Mouse (Mus musculus) retina, embryonic 14.5 days (tissue): ENCODE results near the gene Larp7.

Experiments used
- DNase-seq: peaks from one replicate; pipeline ENCODE4 v3.0.0-alpha.2; 2015; ENCODE audit warnings: low spot score

The Larp7 gene

GRCm38 (mm10) chr3:127511786-127512746, 41.1 kb downstream of the Larp7 start:
- DNase-seq = no peak

DNA sequence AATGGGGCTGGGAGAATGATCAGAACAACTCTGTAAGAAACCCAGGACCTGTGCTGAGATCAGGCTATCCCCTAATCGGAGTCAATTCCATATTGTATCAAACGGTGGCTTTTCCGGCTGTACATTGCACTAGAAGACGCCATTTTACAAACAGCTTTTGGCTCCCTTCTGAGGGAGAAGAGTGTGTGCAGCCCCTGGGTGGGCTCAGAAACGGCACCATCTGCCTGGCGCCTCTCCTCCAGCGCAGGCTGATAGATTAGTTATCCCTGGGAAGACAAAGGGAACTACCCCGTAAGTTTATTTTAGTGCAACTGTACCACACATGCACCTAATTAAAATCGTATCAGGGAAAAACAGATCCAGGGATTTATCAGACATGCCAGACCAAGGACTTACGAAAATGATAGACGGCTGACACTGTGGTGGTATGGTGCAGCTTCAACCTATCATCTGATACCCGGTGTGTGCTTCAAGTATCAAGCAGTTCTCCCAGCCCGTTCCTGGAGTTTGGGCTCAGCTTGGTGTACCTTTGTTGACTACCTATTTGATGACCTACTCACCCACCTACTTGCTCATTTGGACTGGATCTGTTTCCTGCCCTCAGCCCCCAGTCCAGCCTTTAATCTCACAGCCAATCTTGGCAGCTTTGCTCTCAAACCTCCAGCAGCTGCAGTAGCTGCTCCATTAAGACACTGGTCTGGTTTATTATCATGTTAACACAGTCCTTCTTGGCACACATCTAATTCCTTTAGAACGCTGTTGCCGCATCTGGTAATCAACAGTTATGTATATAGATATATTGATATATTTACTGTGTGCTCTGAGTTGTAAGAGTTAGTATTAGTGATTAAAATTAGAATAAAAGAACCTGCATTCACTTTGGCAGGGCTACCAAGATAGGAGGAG, 45.0 kb downstream of the Larp7 start:
- no peak for DNase-seq

DNA sequence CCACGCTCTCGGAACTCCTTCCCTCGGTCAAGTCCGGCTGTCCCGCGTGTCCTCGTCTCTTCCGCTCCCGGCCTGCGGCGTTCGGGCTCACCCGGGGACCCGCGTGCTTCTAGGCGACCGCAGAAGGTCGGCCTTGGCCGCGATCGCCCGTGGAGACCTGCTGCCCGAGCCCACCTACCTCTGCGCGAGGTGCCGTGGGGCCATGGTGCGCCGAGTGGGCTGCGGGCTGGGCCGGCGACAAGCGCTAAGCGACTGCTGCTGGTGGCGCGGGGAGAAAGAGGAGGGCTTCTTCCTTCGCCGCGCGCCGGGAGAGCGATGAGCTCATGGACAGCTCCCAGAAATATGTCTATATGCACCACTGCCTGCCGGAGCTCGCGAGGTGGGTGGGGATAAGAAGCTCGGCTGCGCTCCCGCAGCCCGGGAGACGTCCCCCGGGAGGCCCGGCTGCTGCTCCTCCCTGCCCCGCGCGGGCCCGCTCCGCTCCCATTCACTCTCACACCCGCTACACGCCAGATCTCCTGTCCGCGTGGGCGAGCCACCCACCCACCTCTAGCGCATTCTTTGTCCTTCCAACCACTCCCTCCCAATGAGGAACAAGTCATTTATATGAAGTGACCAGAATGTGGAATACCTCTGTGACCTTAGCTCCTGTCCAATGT, 54.3 kb downstream of the Larp7 start, which contains the start of gene Ank2:
Ank2 (minus strand) TSS at position 609 of the 659 bp plus-strand sequence.
- DNase-seq = peak; percentile 67

DNA sequence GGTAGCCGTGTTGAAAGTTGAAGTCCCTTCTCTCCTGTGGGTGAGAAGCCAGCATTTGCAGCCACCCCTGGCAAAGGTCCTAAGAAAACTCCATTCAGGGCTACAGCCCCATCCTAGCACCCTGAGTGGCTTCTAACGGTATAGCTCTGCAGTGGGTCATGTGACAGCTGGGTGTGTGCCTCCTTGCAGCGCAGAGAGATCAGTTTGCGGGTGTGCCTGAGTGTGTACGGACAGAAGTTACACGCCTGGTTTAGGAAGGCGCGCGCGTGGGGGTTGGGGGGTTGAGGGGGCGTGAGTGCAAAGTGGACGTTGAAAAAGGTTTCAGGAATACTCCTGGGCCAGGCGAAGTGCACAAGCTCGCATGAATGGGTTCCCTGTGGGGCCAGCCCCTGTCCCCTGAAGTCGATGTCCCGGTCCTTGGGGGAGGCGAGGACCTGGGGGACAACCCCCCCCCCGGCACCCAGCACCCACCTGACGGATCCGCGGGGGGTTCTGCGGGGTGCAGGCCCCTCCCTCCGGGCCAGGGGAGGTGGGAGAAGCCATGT, 54.9 kb downstream of the Larp7 start:
- DNase-seq = peak; percentile 57

DNA sequence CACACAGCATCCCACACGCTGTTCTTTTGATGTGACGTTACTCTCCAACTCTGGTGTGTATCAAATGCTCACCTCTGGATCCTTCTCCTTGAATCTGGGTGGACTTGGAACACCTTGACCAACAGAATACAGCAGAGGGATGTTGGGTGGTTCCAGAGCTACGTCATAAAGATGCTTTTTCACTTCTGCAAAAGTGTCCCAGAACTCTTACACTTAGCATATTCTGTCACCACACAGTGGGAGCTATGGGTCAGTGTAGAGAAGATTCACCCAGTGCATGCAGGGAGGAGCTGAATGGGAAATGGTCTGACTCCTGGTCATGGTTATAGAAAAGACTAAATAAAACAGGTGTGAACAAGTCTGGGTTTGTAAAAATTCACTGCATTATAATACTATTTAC, 60.5 kb downstream of the Larp7 start:
- no peak for DNase-seq

DNA sequence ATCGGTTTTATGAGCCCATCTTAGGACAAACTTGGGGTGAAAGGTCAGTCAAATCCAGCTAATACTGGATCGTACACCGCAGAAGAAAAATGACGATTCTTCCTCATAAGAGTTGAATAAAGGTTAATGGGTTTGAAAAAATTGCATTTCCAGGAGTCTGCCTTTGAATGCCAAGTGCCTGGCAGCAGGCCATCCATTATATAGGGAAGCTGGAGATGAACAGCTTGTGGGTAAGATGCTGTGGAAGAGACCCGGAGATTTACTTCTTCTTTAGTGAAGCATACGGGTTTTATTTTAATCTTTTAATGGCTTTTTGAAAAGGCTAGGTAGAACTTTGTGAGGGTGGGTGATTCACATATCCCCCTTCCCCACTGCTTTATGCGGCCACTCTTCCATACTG, 65.8 kb downstream of the Larp7 start:
- DNase-seq = no peak
